Mouse (Mus musculus) frontal cortex, postnatal 10 days (tissue): ENCODE measurements around the gene Cpsf6.

ENCODE experiments used
- DNase-seq, 2 experiments: peaks; one replicate each; pipeline ENCODE4 v3.0.0; 2022; ENCODE audit warnings: low spot score in 2 of 2, mixed read lengths in 1 of 2

The Cpsf6 gene

DNA sequence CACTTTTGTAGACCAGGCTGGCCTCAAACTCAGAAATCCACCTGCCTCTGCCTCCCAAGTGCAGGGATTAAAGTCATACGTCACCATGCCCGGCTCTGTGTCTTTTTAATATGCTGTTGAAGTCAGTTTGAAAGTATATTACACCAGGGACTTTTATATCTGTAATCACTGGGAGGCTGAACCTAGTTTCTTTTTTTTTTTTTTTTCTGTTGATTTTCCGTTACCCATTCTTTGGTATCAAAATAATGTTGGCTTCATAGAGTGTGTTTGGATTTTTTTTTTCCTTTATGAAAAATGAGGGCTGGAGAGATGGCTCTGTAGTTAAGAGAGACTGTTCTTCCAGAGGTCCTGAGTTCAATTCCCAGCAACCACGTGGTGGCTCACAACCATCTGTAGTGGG, 5.6 kb upstream of the Cpsf6 start:
- DNase-seq = no peak

DNA sequence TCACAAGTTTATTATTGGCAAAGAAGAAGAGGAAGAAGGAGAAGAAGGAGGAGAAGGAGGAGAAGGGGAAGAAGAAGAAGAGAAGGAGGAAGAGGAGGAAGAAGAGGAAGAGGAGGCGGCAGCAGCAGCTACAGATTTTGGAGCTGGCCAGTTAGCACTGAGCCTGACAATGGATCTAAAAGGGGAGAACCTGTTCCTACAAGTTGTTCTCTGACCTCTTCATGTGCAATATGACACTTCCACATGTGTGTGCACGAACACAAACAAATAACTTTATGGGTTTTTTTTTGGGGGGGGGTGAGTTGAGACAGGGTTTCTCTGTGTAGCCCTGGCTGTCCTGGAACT, 5.2 kb upstream of the Cpsf6 start:
- DNase-seq = no peak

DNA sequence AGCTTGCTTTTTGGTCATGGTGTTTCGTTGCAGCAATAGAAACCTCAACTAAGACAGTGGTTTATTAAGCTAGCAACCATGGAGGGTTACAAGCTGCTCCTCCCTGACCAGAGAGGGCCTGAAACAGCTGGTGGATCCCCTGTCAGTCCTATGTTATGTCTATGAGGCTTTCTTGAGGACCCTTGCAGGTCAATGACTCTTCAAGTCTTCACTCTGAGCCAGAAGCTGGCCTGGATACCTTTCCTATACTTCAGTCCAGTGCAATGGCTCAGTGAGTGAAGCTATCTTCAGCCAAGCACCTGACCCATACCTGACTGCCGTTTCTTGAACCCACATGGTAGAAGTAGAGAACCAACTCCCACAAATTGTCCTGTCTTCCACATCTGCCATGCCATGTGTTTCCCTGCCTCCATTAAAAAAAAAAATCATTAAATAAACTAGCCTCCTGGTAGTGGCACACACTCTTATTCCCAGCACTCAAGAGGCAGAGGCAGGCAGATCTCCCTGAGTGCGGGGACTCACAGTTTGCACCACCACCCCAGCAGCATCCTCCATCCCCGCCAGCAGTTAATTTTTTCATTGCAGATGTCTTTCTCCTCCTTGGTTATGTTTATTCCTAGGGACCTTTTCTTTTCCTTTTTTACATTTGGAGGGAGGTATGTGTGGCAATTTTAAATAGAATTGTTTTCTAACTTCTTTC, 4.7 kb upstream of the Cpsf6 start:
- no peak for DNase-seq

DNA sequence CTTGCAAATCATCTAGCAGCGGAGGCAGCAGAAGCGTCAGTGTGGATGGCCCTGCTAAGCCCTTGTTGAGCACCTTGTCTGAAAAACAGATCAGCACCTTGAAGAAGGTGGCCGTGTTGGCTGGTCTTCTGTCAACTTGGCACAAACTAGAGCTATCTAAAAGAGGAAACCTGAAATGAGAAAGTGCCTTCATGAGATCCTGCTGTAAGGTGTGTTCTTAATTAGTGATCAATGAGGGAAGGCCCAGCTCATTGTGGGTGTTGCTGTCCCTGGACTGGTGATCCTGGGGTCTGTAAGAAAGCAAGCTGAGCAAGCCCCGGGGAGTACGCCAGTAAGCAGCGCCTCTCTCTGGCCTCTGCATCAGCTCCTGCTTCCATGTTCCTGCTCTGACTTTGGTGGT, 4.1 kb upstream of the Cpsf6 start:
- DNase-seq = no peak

GRCm38 (mm10) chr10:117382996-117383550, 3.3 kb upstream of the Cpsf6 start:
- DNase-seq = no peak

DNA sequence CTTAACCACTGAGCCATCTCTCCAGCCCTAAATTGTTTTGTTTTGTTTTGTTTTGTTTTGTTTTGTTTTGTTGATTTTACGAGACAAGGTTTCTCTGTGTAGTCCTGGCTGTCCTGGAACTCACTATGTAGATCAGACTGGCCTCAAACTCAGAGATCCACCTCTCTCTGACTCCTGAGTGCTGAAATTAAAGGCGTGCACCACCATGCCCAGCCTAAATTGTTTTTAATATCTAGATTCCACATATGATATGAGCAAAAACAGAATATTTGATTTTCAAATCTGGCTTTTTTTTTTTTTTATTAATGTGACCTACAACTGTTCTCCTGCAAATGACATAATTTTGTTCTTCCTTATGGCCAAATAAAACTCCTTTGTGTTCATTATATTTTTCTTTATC, 2.3 kb upstream of the Cpsf6 start:
- DNase-seq = no peak

DNA sequence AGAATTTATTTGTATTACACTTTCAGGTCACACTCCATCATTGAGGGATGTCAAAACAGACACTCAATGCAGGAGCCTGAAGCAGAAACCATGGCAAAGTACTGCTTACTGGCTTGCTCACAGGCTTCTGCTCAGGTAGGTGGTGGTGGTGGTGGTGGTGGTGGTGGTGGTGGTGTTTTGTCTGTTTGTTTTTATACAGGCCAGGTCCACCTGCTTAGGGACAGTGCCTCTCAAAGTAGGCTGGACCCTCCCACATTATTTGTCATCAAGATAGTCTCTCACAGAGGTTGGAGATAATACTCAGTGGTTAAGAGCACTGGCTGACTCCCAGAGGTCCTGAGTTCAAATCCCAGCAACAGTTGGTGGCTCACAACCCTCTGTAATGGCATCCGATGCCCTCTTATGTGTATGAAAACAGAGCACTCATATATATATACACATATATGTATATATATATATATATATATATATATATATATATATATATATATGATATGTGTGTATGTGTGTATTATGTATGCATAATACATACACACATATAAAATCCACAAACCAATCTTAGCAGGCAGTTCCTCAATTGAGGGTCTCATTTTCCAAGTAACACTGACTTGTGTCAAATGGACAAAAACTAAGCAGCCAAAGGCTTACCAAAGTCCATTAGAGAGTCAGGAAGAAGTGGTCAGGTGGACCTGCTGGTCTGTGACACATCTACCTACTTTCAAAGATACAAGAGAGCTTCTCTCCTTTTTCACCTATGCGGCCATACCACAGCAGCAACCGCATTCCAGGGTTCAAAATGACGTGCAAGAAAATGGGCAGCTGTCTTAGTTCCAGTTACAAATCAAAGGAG, 1.1 kb upstream of the Cpsf6 start:
- no peak for DNase-seq

DNA sequence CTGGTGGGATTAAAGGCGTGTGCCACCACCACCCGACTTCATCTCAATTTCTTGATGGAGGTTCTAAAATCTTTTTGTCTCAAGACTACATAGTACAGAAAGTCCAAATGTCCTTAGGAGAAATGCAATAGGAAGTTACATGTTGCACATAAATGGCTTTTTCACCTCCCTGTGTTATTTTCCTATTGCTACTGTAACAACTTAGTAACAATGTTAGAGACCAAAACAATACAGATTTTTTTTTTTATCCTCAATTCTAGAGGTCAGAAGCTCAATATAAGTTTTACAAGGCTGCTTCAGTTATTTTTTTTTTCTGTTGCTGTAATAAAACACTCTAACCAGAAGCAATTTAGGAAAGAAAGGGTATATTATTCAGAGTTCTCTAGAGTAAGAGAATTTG, 374 bp downstream of the Cpsf6 start:
- no peak for DNase-seq

DNA sequence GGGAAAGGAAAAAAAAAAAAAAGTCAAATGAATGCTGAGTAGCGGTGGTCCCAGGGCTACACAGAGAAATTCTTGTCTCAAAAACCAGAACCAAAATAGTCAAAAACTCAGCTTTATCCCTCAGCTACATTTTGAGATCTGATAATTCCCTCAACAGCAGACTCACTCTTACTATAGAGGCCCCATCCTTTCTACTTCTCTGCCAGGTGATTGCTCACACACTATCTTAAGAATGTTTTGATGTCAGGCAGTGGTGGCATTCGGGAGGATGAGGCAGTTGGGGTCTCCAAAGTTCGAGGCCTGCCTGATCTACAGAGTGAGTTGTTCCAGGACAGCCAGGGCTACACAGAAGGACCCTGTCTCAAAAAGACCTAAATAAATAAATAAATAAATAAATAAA, 1.2 kb downstream of the Cpsf6 start:
- no peak for DNase-seq

GRCm38 (mm10) chr10:117378291-117378555, 1.6 kb downstream of the Cpsf6 start:
- no peak for DNase-seq

- no peak for DNase-seq
Observed at GRCm38 (mm10) chr10:117377431-117378290, 2.2 kb downstream of the Cpsf6 start.

DNA sequence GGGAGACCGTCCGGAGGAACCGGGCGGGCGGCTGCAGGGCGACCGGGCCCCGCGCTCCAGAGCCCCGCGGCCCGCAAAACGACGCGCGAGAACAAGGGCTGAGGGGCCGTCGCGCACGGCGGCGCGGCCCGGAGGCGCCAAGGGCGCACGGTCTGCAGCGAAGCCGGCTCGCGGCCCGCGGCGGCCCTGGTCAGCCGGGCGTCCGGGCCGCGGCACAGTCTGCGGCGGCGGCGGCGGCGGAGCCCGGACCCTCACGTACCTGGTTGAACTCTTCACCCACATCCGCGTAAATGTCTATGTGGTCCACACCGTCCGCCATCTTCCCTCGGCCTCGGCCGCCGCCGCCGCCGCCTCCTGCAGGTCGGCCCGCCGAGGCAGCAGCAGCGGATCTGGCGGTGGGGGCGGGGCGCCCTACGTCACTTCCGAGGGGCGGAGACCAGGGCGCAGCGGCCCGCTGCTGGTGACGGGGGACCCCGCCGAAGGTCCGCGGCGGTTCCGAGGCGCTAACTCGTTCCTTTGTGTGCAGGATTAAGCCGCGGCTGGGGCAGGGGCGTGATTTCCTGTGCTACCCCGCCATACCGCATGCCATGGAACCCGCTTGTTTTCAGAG, 3.1 kb downstream of the Cpsf6 start:
- DNase-seq = peak; percentile 91 to 95

DNA sequence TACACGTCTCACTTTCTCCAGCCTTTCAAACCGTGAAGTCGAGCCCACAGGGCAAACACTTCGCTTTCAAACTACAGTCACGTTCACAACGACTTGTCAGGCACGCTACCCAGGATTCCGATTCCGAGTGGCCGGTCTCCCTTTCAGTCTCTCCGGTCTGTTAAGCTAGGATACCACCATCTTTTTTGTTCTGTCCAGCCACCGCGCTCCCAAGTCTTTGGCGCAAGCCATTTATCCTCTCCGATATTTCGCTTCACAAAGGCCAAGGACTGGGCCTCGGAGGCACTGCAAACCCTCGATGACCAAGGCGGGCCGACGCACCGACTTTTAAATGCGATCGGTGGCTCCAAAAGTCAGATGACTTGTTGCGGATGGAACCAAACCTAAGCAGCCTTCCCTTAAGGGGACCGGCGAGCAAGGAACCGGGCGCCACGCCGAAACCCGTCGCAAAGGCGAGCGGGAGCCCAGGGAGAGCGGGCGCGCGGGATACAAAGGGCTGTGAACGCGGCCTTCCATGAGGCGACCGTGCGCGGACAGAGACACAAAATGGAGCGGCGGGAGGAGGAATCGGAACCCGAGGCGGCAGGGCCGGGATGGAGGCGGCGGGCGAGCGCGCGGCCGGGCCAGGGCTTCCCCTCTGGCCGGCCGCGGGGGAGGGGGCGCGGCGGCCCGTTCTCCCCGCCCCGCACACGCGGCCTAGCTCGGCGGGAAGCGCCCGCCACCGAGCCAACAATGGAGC, 3.8 kb downstream of the Cpsf6 start:
- peak in 1 of 2 experiments; percentile 50 for DNase-seq

- DNase-seq = no peak
Observed at GRCm38 (mm10) chr10:117375163-117375562, 4.7 kb downstream of the Cpsf6 start.

DNA sequence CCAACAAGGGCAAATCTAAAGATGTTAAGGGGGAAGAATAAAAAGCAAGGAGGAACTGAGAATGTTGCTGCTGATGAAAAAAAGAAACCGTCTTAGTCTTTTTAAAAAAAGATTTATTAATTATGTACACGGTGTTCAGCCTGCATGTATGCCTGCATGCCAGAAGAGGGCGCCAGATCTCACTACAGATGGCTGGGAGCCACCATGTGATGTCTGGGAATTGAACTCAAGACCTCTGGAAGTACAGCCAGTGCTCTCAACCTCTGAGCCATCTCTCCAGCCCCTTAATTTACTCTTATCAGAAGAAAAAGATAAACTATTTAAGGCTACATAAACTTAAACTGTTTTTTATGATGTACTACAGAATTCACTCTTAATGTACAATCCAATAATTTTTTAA, 16.7 kb downstream of the Cpsf6 start:
- no peak for DNase-seq

DNA sequence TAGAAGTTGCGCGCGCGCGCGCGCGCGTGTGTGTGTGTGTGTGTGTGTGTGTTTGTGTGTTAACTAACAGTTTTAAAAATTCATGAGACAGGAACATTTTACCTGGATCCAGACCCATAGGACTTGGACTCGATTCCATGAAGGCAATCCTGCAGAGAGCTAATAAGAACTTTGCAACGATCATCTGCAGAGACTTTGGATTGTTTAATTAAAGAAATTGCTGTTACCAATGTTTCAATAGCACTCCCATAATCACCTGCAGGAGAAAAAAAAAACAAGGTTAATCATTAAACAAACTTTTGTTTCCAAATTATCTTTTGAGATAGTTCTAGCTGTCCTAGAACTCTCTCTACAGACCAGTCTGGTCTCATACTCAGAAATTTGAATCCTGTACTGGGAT, 20.9 kb downstream of the Cpsf6 start:
- no peak for DNase-seq

GRCm38 (mm10) chr10:117343000-117343399, 36.8 kb downstream of the Cpsf6 start:
- no peak for DNase-seq

- DNase-seq = no peak
Observed at GRCm38 (mm10) chr10:117342406-117342805, 37.4 kb downstream of the Cpsf6 start.

DNA sequence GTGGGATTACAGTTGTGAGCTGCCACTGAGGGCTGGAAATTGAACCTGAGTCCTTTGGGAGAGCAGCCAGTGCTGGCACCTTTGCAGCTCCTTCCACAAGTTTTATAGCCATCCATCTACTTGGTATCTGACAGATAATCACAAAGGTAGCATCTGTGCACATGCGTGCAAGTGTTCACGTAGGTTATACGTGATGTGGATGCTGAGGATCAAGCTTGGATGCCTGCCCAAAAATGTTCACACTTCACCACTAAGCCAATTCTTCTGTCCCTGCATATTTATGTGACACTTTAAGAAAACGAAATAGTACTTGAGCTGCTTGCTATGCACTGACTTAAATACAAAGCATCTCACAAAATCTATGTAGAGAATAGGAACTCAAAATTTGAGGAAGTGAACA, 38.8 kb downstream of the Cpsf6 start:
- no peak for DNase-seq

GRCm38 (mm10) chr10:117339241-117339640, 40.6 kb downstream of the Cpsf6 start:
- no peak for DNase-seq

- no peak for DNase-seq
Observed at GRCm38 (mm10) chr10:117337946-117338345, 41.9 kb downstream of the Cpsf6 start.
